ENCODE assay signal across 8 mouse cellular contexts in genomic region chr13:30749557-30750141, GRCm38 (mm10). TPM values are rescaled to one million over a fixed set of nuclear protein-coding genes. Genes with fewer than 3 reads are reported as not detected.
DNase-seq lines count a peak whose midpoint lies in the region; ATAC-seq and TF ChIP-seq lines count a peak whose summit lies in the region.

No protein-coding gene starts in this region.

- H3K36me3 ChIP-seq in kidney, adult 2 months (ENCODE audit: control insufficient read depth, insufficient read depth, low read length): no peaks in the 10 kb centered on the region
- H3K36me3 ChIP-seq in hindbrain, embryonic 15.5 days: no peaks in the 10 kb centered on the region
- no peaks in the 10 kb centered on the region for H3K36me3 ChIP-seq in midbrain, embryonic 12.5 days

- H3K9me3 ChIP-seq in hindbrain, embryonic 15.5 days: no peaks in the 10 kb centered on the region
- no peaks in the 10 kb centered on the region for H3K9me3 ChIP-seq in midbrain, embryonic 12.5 days

- TF ChIP-seq POLR2A in kidney, adult 2 months (IDR thresholded peaks at IDR 0.05; ENCODE audit: low read depth, low read length): no peak
- TF ChIP-seq POLR2A in cortical plate, adult 2 months (IDR thresholded peaks at IDR 0.05; ENCODE audit: extremely low read depth, insufficient read depth, low read length): no peak

- peak; percentile 11 for DNase-seq in kidney, adult 2 months
- DNase-seq in kidney, postnatal 10 days: no peak
- no peak for DNase-seq in layer of hippocampus, postnatal 25 days (ENCODE audit: extremely low spot score in 1 of 2, low spot score in 1 of 2)
- DNase-seq in urinary bladder, postnatal 25 days (ENCODE audit: low spot score): no peak
- DNase-seq in layer of hippocampus, postnatal 10 days (ENCODE audit: low spot score in 2 of 2): no peak

- peaks cover 7% of the 10 kb centered on the region; the same call in 1 of the 2 replicates for H3K4me1 ChIP-seq in kidney, adult 2 months (ENCODE audit: control insufficient read depth, insufficient read depth, low read length)
- H3K4me1 ChIP-seq in cortical plate, adult 2 months (ENCODE audit: control insufficient read depth, insufficient read depth, low read length): no peaks in the 10 kb centered on the region; the same call in 1 of the 2 replicates
- H3K4me1 ChIP-seq in hindbrain, embryonic 15.5 days (replicated peaks): peaks cover 23% of the 10 kb centered on the region
- H3K4me1 ChIP-seq in midbrain, embryonic 12.5 days: peaks cover 25% of the 10 kb centered on the region

- TF ChIP-seq CTCF in kidney, adult 2 months (conservative IDR thresholded peaks at IDR 0.05; ENCODE audit: insufficient read depth, insufficient read length, low read depth, low read length): no peak
- no peak for TF ChIP-seq CTCF in cortical plate, adult 2 months (IDR thresholded peaks at IDR 0.05; ENCODE audit: extremely low read depth, insufficient read depth, low read length)

- H3K4me2 ChIP-seq in hindbrain, embryonic 15.5 days: peak overlapping the region; percentile 64
- H3K4me2 ChIP-seq in midbrain, embryonic 12.5 days (replicated peaks): peak overlapping the region; percentile 74

- 7% methylated on average over 11 of the region's 11 CpGs for WGBS in kidney, adult 2 months
- 7% methylated on average over 11 of the region's 11 CpGs for WGBS in hindbrain, embryonic 15.5 days
- 2% methylated on average over 11 of the region's 11 CpGs for WGBS in midbrain, embryonic 12.5 days

- no peak for ATAC-seq in hindbrain, embryonic 15.5 days (ENCODE audit: low FRiP score, low read depth)
- peak; percentile 52; the same call in 1 of the 2 replicates for ATAC-seq in midbrain, embryonic 12.5 days (ENCODE audit: low FRiP score, low read depth)

- H3K27me3 ChIP-seq in kidney, adult 2 months (replicated peaks; ENCODE audit: control insufficient read depth, insufficient read depth, low read length): no peaks in the 10 kb centered on the region
- peaks cover 53% of the 10 kb centered on the region for H3K27me3 ChIP-seq in hindbrain, embryonic 15.5 days
- H3K27me3 ChIP-seq in midbrain, embryonic 12.5 days: peaks cover 65% of the 10 kb centered on the region

- H3K9ac ChIP-seq in hindbrain, embryonic 15.5 days: no peak overlapping the region
- H3K9ac ChIP-seq in midbrain, embryonic 12.5 days (replicated peaks): no peak overlapping the region

- no peak overlapping the region for H3K27ac ChIP-seq in kidney, adult 2 months (ENCODE audit: insufficient read depth, low read depth, low read length)
- no peak overlapping the region for H3K27ac ChIP-seq in cortical plate, adult 2 months (ENCODE audit: insufficient read depth, low read length)
- no peak overlapping the region for H3K27ac ChIP-seq in hindbrain, embryonic 15.5 days (replicated peaks)
- no peak overlapping the region for H3K27ac ChIP-seq in midbrain, embryonic 12.5 days (replicated peaks)

- H3K4me3 ChIP-seq in kidney, adult 2 months (ENCODE audit: insufficient read depth, low read depth, low read length): peak overlapping the region; percentile 35; the same call in 1 of the 2 replicates
- H3K4me3 ChIP-seq in cortical plate, adult 2 months (ENCODE audit: insufficient read depth, low read length): peak overlapping the region; percentile 34; the same call in 1 of the 2 replicates
- peak overlapping the region; percentile 37 for H3K4me3 ChIP-seq in hindbrain, embryonic 15.5 days
- peak overlapping the region; percentile 43 for H3K4me3 ChIP-seq in midbrain, embryonic 12.5 days

RNA-seq across cellular contexts. Expression of gene Irf4, which starts 0.6 kb away (rescaled TPM):
- 0.96 and 1.6 TPM in 2 replicates for polyA plus RNA-seq in kidney, adult 2 months (2012; rRNA removed)
- 0.25 and 0.30 TPM in 2 replicates for polyA plus RNA-seq in cortical plate, adult 2 months (2012; rRNA removed)
- 0.03 and 0.04 TPM in 2 replicates for polyA plus RNA-seq in hindbrain, embryonic 15.5 days (2015; fragmentation: Nextera tagmentation; extraction: Ambion mirVana)
- 0.08 TPM in 1 of 2 replicates, not detected in the other for polyA plus RNA-seq in midbrain, embryonic 12.5 days (2016; fragmentation: Nextera tagmentation; extraction: Ambion mirVana)
- total RNA-seq in layer of hippocampus, postnatal 25 days (2021): under 1 TPM; 0.07 to 0.16 TPM
- under 1 TPM; 0.07 to 0.11 TPM for total RNA-seq in layer of hippocampus, postnatal 10 days (2021)
